Mouse (Mus musculus) retina, embryonic 14.5 days (tissue): ENCODE measurements at regions not wholly inside any gene's neighbourhood (a gene's known extent, or its start where the extent isn't known, plus 50 kb on each side); places are given as distances from the start of the nearest gene placed in this dataset.
"Not testable (repeated sequence)": the region's sequence is repeated elsewhere in the genome, so short reads cannot be mapped to it uniquely, and the experiment has no call there.

Source experiments
- DNase-seq: peaks from one replicate; pipeline ENCODE4 v3.0.0-alpha.2; 2015; ENCODE audit warnings: low spot score

DNA sequence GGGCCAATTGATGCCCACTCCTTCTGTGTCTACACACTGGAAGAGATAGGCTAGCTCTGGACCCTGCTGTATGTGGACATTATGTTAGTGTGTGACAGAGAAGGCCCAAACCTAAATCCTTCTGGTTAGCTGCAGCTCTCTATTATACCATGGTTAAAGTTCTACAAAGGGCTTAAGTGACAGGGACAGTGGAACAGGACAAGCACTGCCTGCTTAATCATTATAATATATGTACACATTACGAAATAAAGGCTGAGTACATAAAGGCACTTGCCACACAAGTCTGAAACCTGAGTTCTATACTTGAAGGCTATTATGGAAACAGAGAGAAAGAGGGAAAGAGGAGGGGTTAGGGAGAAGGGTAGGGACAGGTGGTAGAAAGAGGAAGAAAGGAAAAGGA lies 55.2 kb downstream of the Rdh14 start:
- no peak for DNase-seq

GRCm38 (mm10) chr12:10457960-10458655 lies 67.5 kb downstream of the Rdh14 start:
- DNase-seq = no peak

GRCm38 (mm10) chr12:10461796-10462195 lies 71.2 kb downstream of the Rdh14 start:
- DNase-seq = no peak

DNA sequence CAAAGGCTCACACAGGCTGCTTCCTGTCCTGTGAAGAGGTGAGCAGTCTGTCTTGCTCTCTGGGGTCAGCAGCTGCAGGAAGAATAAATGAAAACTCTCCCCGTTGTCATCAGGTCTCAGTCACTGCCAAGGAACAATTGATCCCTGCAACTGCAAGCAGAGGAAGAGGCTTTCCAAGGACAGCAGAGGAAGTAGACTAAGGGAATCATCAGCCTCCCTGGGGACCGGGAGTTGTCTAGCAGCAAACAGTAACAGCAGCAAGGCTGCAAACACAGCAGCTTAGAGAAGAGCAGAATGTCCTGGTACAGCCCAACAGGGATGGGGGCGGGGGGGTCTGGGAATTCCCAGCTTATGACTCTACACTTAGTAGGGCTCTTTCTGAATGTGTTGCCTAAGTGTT lies 72.4 kb downstream of the Rdh14 start:
- no peak for DNase-seq

DNA sequence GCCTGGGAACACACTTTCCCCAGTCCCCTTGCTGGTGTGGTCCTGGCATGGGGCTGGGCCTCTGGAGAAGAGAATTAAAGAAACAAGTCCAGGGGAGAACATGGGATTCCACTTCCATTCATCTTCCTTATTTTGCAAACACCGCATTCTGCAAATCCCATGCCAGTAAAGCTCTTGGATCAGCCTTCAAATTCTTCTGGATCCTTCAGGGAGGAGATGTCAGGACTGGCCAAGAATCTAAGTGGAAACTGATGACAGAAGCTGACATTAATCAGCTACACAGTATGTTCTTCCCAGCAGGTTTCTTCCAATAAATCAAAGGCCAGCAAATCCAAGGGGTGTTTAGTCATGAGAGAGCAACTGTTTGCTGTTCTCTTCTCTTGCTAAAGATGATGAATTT lies 83.4 kb downstream of the Rdh14 start:
- DNase-seq = no peak

DNA sequence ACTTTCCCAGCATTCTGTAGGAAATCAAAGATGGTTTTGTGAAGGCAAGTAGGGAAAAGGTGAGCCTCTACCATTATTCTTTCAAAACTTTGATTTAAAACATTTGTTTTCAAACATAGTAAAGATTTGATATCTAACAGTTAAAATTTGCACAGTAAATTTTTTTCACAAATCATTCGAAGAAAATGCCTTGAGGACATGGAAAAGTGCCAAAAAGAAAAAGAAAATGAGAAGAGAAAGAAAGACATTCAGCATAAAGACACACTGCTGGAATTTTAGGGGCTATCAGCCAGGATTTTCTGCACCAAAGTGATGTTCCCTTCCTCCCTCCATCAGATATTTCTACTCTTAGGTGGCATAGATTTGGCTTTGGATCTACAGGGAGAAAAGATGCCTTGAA lies 90.2 kb downstream of the Rdh14 start:
- DNase-seq = no peak

GRCm38 (mm10) chr12:10482294-10483010 lies 91.9 kb downstream of the Rdh14 start:
- DNase-seq = no peak

DNA sequence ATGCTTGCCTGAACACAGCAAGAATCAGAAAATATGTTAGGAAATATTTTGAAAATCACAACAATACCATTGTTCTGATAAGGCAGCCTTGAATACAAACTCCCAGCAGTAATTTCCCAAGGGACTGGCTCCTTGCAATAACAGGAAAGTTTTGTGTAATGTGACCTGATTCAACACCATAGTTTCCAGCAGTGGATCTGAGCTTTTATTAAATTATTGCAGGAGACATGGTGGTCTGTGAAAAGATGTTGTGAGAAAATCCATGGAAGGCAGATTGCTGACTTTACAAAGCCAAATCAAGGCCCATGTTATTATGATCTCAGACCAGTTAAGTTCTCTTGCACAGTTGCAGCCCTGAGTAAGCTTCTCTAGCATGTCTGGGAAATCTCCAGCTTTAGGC lies 116.1 kb downstream of the Rdh14 start:
- no peak for DNase-seq

GRCm38 (mm10) chr12:10513526-10513925 lies 123.0 kb downstream of the Rdh14 start:
- no peak for DNase-seq

- no peak for DNase-seq
These were observed 123.7 kb downstream of the Rdh14 start for GRCm38 (mm10) chr12:10514278-10514677.

DNA sequence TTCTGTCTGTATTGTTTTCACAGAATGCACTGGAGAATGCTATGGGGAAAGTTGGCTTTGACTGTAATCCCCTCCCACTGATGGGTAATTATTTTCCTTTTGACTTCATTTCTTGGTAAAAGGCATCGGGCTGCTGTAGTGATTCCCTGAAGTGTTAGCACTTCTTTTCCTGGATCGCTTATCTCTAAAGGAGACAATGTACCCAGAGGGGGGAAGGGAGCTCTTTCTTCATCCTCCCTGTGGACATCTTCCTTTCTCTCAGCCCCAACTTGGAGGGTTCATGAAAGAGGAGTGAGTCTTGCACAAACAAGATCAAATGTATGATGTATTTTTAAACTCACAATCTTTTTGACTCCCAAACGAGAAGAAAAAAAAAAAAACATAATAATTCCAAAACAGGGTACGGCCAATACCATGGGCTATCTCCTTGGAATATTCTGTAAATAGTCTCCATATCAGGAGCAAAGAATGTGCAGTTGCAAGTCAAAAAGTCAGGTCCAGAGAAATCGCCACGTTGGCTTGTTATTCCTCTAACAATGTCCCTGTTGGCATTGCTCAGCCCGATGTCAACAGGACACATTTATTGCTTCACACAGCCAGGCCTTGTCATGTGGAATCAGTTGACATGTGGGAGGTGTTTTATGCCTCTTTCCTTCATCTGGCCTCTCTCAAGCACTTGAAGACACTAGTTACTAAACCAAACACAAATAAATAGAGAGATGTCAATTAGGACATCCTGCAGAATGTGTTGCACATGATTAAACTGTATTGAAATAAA lies 134.1 kb downstream of the Rdh14 start:
- DNase-seq = no peak

GRCm38 (mm10) chr12:10525934-10526333 lies 135.4 kb downstream of the Rdh14 start:
- DNase-seq = no peak

DNA sequence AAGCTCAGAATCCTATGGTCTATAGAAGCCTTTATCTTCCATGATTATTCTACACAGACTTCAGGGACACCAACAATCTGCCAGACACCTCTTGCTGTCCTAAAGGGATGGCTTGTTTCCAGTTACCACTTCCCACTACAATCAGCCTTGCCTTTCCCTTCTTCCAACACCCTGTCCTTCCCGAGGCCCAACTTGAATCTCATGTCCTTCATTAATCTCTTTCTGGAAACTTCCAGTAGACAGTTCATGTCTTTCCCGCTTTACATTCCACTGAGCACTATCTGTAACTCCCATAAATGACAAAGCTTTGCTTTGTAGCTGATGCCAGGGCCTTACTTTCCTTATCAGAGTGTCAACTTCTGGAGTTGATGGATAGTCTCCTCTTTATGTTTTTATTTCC lies 138.5 kb downstream of the Rdh14 start:
- no peak for DNase-seq

DNA sequence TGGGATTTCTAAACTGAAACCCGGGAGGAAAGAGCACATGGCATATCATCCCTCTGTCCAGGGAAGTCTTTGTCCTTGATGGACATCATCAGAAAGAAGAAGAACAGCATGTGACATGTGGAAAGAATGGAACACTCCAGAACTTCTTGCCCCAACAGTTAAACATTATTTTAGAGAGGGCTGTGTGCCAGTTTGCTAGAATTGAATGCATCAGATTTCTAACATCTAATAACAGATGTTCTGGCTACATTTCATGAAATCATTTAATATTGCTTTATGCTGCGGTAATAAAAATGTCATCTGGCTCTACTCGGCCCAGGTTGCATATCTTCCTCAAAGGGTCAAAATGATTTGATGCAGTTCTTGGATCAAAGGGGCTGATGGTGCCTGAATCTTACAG lies 140.4 kb downstream of the Rdh14 start:
- DNase-seq = no peak

DNA sequence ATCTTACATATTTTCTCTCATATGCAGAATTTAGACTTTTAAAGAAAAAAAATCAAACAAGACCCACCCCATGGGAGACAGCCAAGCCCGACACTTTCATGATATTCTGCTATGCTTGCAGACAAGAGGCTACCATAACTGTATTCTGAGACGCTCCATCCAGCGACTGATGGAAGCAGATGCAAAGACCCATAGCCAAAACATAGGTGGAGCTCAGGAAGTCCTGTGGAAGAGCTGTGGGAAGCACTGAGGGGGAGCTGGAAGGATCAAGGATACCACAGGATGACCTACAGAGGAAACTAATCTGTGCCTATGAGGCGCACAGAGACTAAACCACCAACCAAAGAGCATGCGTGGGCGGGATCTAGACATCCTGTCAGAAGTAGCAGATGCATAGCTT lies 143.4 kb downstream of the Rdh14 start:
- DNase-seq = no peak

DNA sequence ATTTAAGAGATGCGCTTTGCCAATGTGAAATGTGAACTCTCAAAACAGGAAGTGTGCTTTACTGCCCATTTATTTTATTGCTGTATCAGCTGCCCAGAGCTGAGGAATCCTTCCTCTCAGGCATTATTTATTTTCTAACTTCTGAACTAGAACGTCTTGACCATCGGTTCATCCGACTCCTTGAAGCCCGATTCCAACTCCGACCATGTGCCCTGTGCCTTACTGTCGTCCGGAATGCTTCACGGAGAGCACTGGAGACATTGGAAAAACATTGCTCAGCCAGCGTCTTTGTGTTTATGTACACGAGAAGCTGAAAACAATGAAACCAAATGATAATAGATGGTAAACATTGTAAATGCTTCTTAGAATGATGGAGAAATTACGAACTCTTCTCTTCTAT lies 145.7 kb downstream of the Rdh14 start:
- no peak for DNase-seq

GRCm38 (mm10) chr12:10537069-10537468 lies 146.5 kb downstream of the Rdh14 start:
- DNase-seq = peak; percentile 86

DNA sequence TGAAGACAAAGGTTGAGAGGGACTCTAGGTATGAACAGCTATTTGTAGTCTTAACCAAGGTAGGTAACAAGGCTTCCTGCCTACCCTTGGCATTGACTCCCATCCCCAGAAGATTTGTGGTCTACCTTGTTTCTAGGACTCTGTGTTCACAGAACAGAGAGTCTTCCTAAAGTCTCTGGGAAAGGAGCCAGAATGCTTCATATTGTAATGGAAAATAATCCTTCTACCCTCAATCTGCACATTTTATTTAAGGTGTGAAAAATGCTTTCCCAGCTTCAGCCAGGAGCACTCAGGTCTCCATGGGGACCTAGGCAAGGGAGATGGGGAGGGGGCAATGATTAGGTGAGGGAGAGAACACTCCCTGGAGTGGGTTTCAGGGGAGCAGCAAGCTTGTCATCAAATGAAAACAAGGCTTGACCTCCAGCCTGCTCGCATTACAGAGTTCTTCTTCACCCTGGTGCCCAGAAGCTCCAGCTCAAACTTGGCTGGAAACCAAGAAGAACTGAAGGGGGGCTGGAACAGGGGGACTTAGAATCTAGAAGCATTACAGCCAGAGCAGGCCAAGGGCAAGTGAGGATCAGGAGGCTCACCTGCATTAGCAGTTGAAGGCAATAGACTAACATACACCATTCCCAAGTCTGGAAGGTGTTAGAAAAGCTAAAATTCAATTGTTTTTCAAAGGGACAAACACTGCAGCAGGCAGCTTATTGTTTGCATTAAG lies 159.1 kb downstream of the Rdh14 start:
- no peak for DNase-seq

DNA sequence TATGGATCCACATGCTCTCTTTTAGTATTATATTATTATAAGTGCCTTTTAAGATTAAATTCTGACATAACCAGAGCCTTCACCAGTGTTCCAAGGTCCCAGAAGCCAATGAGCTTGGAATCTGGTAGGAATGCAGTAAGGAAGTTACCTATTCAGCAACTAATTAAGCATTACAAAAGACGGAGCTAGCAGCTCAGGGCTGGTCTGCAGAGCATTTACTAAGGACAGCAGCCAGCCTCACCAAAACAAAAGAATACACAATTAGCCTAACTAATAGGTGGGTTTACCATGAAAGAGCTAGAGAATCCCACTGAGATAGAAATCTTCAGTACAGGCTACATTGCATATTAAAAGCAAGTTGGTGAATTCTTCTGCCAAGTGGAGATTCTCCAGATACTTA lies 164.1 kb downstream of the Rdh14 start:
- not testable (repeated sequence) for DNase-seq

DNA sequence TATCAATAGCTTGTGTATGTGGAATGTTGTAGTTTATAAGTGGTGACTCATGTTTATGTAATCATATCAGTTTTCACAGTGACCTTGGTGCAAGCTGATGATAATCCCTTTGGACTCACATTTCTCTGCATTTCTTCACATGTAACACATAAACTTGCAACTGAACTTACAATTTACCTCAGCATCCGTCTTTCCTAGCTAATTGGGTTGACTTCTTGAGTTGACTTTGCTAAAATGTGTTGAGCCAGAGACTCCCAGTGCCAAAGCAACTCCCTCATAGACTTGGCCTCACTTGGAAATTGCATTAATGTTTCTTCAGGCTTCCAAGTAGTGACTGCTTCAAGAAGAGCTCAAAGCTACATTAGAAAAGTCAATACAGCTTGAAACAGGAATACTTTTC lies 172.4 kb downstream of the Rdh14 start:
- no peak for DNase-seq

DNA sequence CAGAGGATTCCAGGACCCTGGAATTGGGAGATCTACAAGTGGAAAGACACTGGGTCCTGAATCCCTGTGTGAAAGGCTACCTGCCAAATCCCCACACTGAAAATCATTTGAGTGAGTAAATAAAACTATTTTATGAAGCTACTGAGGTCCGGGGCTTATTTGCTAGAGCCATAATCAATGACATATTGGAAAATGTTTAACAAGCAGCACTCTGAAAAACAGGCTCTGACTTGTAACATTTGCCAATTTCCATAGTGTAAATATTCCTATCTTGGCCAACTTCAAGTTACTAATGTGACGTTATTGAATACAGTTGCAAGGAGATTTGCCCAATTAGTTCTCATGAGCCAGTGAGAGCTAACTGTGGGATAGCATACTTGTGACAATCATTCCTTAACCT lies 177.3 kb downstream of the Rdh14 start:
- DNase-seq = no peak

GRCm38 (mm10) chr12:10571643-10572377 lies 181.2 kb downstream of the Rdh14 start:
- no peak for DNase-seq
